Mouse (Mus musculus) embryonic facial prominence, embryonic 11.5 days (tissue): ENCODE measurements around the gene Map4k4. TPM values are rescaled to one million over a fixed set of nuclear protein-coding genes. Genes with fewer than 3 reads are reported as not detected.

Source experiments
- ATAC-seq: fragments of 200-750 bp; cut with Nextera tagmentation; replicated peaks from 2 replicates; pipeline ENCODE4 v1.8.0; 2017; ENCODE audit warnings: low read depth; ENCODE audit not compliant: insufficient number of reproducible peaks, low FRiP score, low TSS enrichment
- DNase-seq: peaks from one replicate; pipeline ENCODE4 v3.0.0-alpha.2; 2015; ENCODE audit warnings: low spot score
- H3K27ac ChIP-seq: fragments of 300-500 bp; sonication (generic); replicated peaks from 2 replicates; pipeline ENCODE4 v1.5.1; 2014; ENCODE audit warnings: mild to moderate bottlenecking, low read depth, low read length, control low read depth
- H3K27me3 ChIP-seq: fragments of 300-500 bp; sonication (generic); 2 replicates; pipeline ENCODE4 v1.6.1; 2014; ENCODE audit warnings: mild to moderate bottlenecking, low read length, moderate library complexity, mixed read lengths; ENCODE audit not compliant: control insufficient read depth, insufficient read depth
- H3K36me3 ChIP-seq: fragments of 300-500 bp; sonication (generic); replicated peaks from 2 replicates; pipeline ENCODE4 v1.6.1; 2014; ENCODE audit warnings: low read depth, mild to moderate bottlenecking, low read length, moderate library complexity, mixed read lengths; ENCODE audit not compliant: control insufficient read depth, insufficient read depth
- H3K4me1 ChIP-seq: fragments of 300-500 bp; sonication (generic); 2 replicates; pipeline ENCODE4 v1.6.1; 2014; ENCODE audit warnings: low read length, mixed read lengths; ENCODE audit not compliant: control insufficient read depth, insufficient read depth
- H3K4me2 ChIP-seq: fragments of 300-500 bp; sonication (generic); 2 replicates; pipeline ENCODE4 v1.6.1; 2014; ENCODE audit warnings: low read depth, mild to moderate bottlenecking, control low read depth, low read length, moderate library complexity
- H3K4me3 ChIP-seq: fragments of 300-500 bp; sonication (generic); 2 replicates; pipeline ENCODE4 v1.5.1; 2014; ENCODE audit warnings: low read depth, low read length, control low read depth
- H3K9ac ChIP-seq: fragments of 300-500 bp; sonication (generic); replicated peaks from 2 replicates; pipeline ENCODE4 v1.6.1; 2014; ENCODE audit warnings: mild to moderate bottlenecking, control low read depth, low read length
- H3K9me3 ChIP-seq: fragments of 300-500 bp; sonication (generic); replicated peaks from 2 replicates; pipeline ENCODE4 v1.6.1; 2016; ENCODE audit warnings: mild to moderate bottlenecking, low read length, inconsistent platforms, mixed read lengths; ENCODE audit not compliant: control insufficient read depth
- WGBS: fragments of 180-500 bp; shearing (Covaris S2); extraction: QIAGEN DNeasy Blood & Tissue Kit; methylation state at CpG from one replicate; pipeline ENCODE4 v1.1.7; 2014; 5-methylcytosine and 5-hydroxymethylcytosine counted together
- polyA plus RNA-seq: library from polyadenylated mRNA; unstranded; fragments of >200 nt; fragmentation: Nextera tagmentation; extraction: Ambion mirVana; gene quantifications from 2 replicates; pipeline ENCODE4 v1.2.1, GENCODE M21; 2014

Map4k4 gene
- polyA plus RNA-seq, 1 experiment from 2014 or later, result 27.7 TPM

GRCm38 (mm10) chr1:39867966-39868593, 32.6 kb upstream of the Map4k4 start:
- H3K4me1 ChIP-seq, result peaks cover 8% of the 10 kb centered on the region
- no peak overlapping the region for H3K9ac ChIP-seq
- H3K9me3 ChIP-seq, result no peaks in the 10 kb centered on the region
- H3K4me3 ChIP-seq, result no peak overlapping the region
- 18% methylated on average over 6 of the region's 6 CpGs for WGBS
- H3K27ac ChIP-seq, result no peak overlapping the region; the same call in 1 of the 2 replicates
- DNase-seq (peak; percentile 67), ATAC-seq (no peak)
- no peaks in the 10 kb centered on the region for H3K27me3 ChIP-seq
- H3K36me3 ChIP-seq, result no peaks in the 10 kb centered on the region
- no peak overlapping the region for H3K4me2 ChIP-seq

- Histone ChIP-seq H3K36me3 (no peaks in the 10 kb centered on the region), H3K27me3 (no peaks in the 10 kb centered on the region), H3K4me1 (peaks cover 8% of the 10 kb centered on the region), H3K4me3 (no peak overlapping the region), H3K4me2 (0 out of 2 replicates have a peak overlapping the region, but pooled peaks have one; percentile 4), H3K27ac (no peak overlapping the region), H3K9ac (no peak overlapping the region), H3K9me3 (no peaks in the 10 kb centered on the region)
- ATAC-seq (0 out of 2 replicates have a peak, but pooled peaks have one; percentile 44), DNase-seq (peak; percentile 40)
- 51% methylated on average over 10 of the region's 10 CpGs for WGBS
Observed at GRCm38 (mm10) chr1:39868825-39869571, 31.7 kb upstream of the Map4k4 start.

- Histone ChIP-seq H3K36me3 (no peaks in the 10 kb centered on the region), H3K27me3 (no peaks in the 10 kb centered on the region), H3K27ac (no peak overlapping the region), H3K9me3 (no peaks in the 10 kb centered on the region), H3K9ac (no peak overlapping the region), H3K4me2 (no peak overlapping the region), H3K4me3 (no peak overlapping the region), H3K4me1 (peaks cover 8% of the 10 kb centered on the region)
- WGBS, result 61% methylated on average over 12 of the region's 12 CpGs
- ATAC-seq, result no peak
- no peak for DNase-seq
Observed at GRCm38 (mm10) chr1:39869721-39870201, 31.0 kb upstream of the Map4k4 start.

GRCm38 (mm10) chr1:39877981-39878380, 22.7 kb upstream of the Map4k4 start:
- H3K27ac ChIP-seq, result no peak overlapping the region
- H3K4me2 ChIP-seq, result no peak overlapping the region
- no peaks in the 10 kb centered on the region for H3K27me3 ChIP-seq
- H3K4me3 ChIP-seq, result no peak overlapping the region
- peak; percentile 54 for DNase-seq
- H3K36me3 ChIP-seq, result no peaks in the 10 kb centered on the region
- no peaks in the 10 kb centered on the region for H3K4me1 ChIP-seq
- no peaks in the 10 kb centered on the region for H3K9me3 ChIP-seq
- WGBS, result 35% methylated on average over 3 of the region's 3 CpGs
- no peak overlapping the region for H3K9ac ChIP-seq
- ATAC-seq, result no peak

GRCm38 (mm10) chr1:39882505-39882904, 18.2 kb upstream of the Map4k4 start:
- WGBS, result 89% methylated on average over 4 of the region's 4 CpGs
- no peak overlapping the region for H3K4me3 ChIP-seq
- no peak for ATAC-seq

GRCm38 (mm10) chr1:39884803-39885515, 15.8 kb upstream of the Map4k4 start:
- DNase-seq (peak; percentile 41), ATAC-seq (no peak; the same call in 1 of the 2 replicates)
- Histone ChIP-seq H3K27me3 (no peaks in the 10 kb centered on the region), H3K4me1 (no peaks in the 10 kb centered on the region), H3K27ac (no peak overlapping the region), H3K4me3 (no peak overlapping the region), H3K9me3 (no peaks in the 10 kb centered on the region), H3K4me2 (no peak overlapping the region), H3K9ac (no peak overlapping the region; the same call in 1 of the 2 replicates), H3K36me3 (no peaks in the 10 kb centered on the region)
- 43% methylated on average over 16 of the region's 16 CpGs for WGBS

More at GRCm38 (mm10) chr1:39882505-39882904, 18.2 kb upstream of the Map4k4 start:
- H3K9ac ChIP-seq, result no peak overlapping the region
- H3K36me3 ChIP-seq, result no peaks in the 10 kb centered on the region
- no peak for DNase-seq
- H3K4me2 ChIP-seq, result no peak overlapping the region
- H3K9me3 ChIP-seq, result no peaks in the 10 kb centered on the region
- no peak overlapping the region for H3K27ac ChIP-seq
- no peaks in the 10 kb centered on the region for H3K27me3 ChIP-seq
- no peaks in the 10 kb centered on the region for H3K4me1 ChIP-seq

- 18% methylated on average over 1 of the region's 1 CpGs for WGBS
- Histone ChIP-seq H3K9me3 (no peaks in the 10 kb centered on the region), H3K4me2 (no peak overlapping the region), H3K9ac (no peak overlapping the region), H3K27me3 (no peaks in the 10 kb centered on the region), H3K4me3 (no peak overlapping the region), H3K27ac (no peak overlapping the region), H3K36me3 (no peaks in the 10 kb centered on the region), H3K4me1 (no peaks in the 10 kb centered on the region)
- ATAC-seq, result no peak
- no peak for DNase-seq
Observed at GRCm38 (mm10) chr1:39887997-39888396, 12.7 kb upstream of the Map4k4 start.
